Mouse (Mus musculus) intestine, embryonic 14.5 days (tissue): ENCODE measurements around the gene Gpr157. TPM values are rescaled to one million over a fixed set of nuclear protein-coding genes. Genes with fewer than 3 reads are reported as not detected.

ENCODE experiments used
- ATAC-seq: fragments of 200-750 bp; cut with Nextera tagmentation; replicated peaks from 2 replicates; pipeline ENCODE4 v1.8.0; 2017; ENCODE audit warnings: low read depth, moderate number of reproducible peaks, moderate TSS enrichment, moderate library complexity; ENCODE audit not compliant: low FRiP score, low TSS enrichment
- DNase-seq: peaks from one replicate; pipeline ENCODE4 v3.0.0-alpha.2; 2018; ENCODE audit warnings: low spot score
- H3K27ac ChIP-seq: fragments of 300-500 bp; sonication (generic); 2 replicates; pipeline ENCODE4 v1.5.1; 2014; ENCODE audit warnings: low read depth, mild to moderate bottlenecking, control low read depth
- H3K27me3 ChIP-seq: fragments of 300-500 bp; sonication (generic); replicated peaks from 2 replicates; pipeline ENCODE4 v1.6.1; 2014; ENCODE audit warnings: low read length, control low read depth; ENCODE audit not compliant: control insufficient read depth, insufficient read depth
- H3K36me3 ChIP-seq: fragments of 300-500 bp; sonication (generic); 2 replicates; pipeline ENCODE4 v1.6.1; 2014; ENCODE audit warnings: low read length, control low read depth; ENCODE audit not compliant: control insufficient read depth, insufficient read depth
- H3K4me1 ChIP-seq: fragments of 300-500 bp; sonication (generic); replicated peaks from 2 replicates; pipeline ENCODE4 v1.6.1; 2014; ENCODE audit warnings: low read length, control low read depth, mixed read lengths; ENCODE audit not compliant: control insufficient read depth, insufficient read depth
- H3K4me2 ChIP-seq: fragments of 300-500 bp; sonication (generic); 2 replicates; pipeline ENCODE4 v1.6.1; 2014; ENCODE audit warnings: low read length
- H3K4me3 ChIP-seq: fragments of 300-500 bp; sonication (generic); 2 replicates; pipeline ENCODE4 v1.5.1; 2014; ENCODE audit warnings: low read depth, low read length, control low read depth, mixed read lengths
- H3K9ac ChIP-seq: fragments of 300-500 bp; sonication (generic); 2 replicates; pipeline ENCODE4 v1.6.1; 2014; ENCODE audit warnings: mild to moderate bottlenecking, low read length
- H3K9me3 ChIP-seq: fragments of 300-500 bp; sonication (generic); 2 replicates; pipeline ENCODE4 v1.6.1; 2016; ENCODE audit warnings: low read length, control low read depth; ENCODE audit not compliant: control insufficient read depth
- WGBS: fragments of 180-500 bp; shearing (Covaris S2); extraction: QIAGEN DNeasy Blood & Tissue Kit; methylation state at CpG from one replicate; pipeline ENCODE4 v1.1.7; 2014; 5-methylcytosine and 5-hydroxymethylcytosine counted together
- polyA plus RNA-seq: library from polyadenylated mRNA; unstranded; fragments of >200 nt; fragmentation: Nextera tagmentation; extraction: Ambion mirVana; gene quantifications from 2 replicates; pipeline ENCODE4 v1.2.1, GENCODE M21; 2014

Gpr157 gene
- polyA plus RNA-seq, 1 experiment from 2014 or later = 0.42 TPM

GRCm38 (mm10) chr4:150061432-150062225 is 25.5 kb upstream of the Gpr157 start:
- 72% methylated on average over 16 of the region's 16 CpGs for WGBS
- Histone ChIP-seq H3K27me3 (no peaks in the 10 kb centered on the region), H3K4me2 (no peak overlapping the region), H3K4me3 (no peak overlapping the region), H3K36me3 (no peaks in the 10 kb centered on the region), H3K9me3 (no peaks in the 10 kb centered on the region), H3K4me1 (peaks cover 14% of the 10 kb centered on the region), H3K9ac (no peak overlapping the region), H3K27ac (no peak overlapping the region)
- ATAC-seq (0 out of 2 replicates have a peak, but pooled peaks have one; percentile 12), DNase-seq (no peak)

GRCm38 (mm10) chr4:150066706-150067323 is 20.4 kb upstream of the Gpr157 start:
- H3K9ac ChIP-seq = no peak overlapping the region
- H3K27me3 ChIP-seq = no peaks in the 10 kb centered on the region
- no peak for DNase-seq
- H3K9me3 ChIP-seq = no peaks in the 10 kb centered on the region
- H3K4me3 ChIP-seq = no peak overlapping the region
- no peak overlapping the region for H3K27ac ChIP-seq
- no peaks in the 10 kb centered on the region for H3K36me3 ChIP-seq
- no peak overlapping the region for H3K4me2 ChIP-seq
- no peak for ATAC-seq
- H3K4me1 ChIP-seq = no peaks in the 10 kb centered on the region
- 72% methylated on average over 17 of the region's 17 CpGs for WGBS

- 72% methylated on average over 12 of the region's 12 CpGs for WGBS
- H3K9ac ChIP-seq = no peak overlapping the region
- no peak for DNase-seq
Observed at GRCm38 (mm10) chr4:150068216-150068615, 18.9 kb upstream of the Gpr157 start.

GRCm38 (mm10) chr4:150070136-150070535 is 17.0 kb upstream of the Gpr157 start:
- no peak overlapping the region for H3K4me2 ChIP-seq
- no peaks in the 10 kb centered on the region for H3K9me3 ChIP-seq
- no peak overlapping the region for H3K9ac ChIP-seq
- 31% methylated on average over 8 of the region's 8 CpGs for WGBS
- no peak overlapping the region for H3K27ac ChIP-seq
- DNase-seq = no peak
- H3K27me3 ChIP-seq = no peaks in the 10 kb centered on the region
- H3K4me1 ChIP-seq = no peaks in the 10 kb centered on the region
- ATAC-seq = 0 out of 2 replicates have a peak, but pooled peaks have one; percentile 11
- no peaks in the 10 kb centered on the region for H3K36me3 ChIP-seq
- no peak overlapping the region for H3K4me3 ChIP-seq

More at GRCm38 (mm10) chr4:150068216-150068615, 18.9 kb upstream of the Gpr157 start:
- H3K9me3 ChIP-seq = no peaks in the 10 kb centered on the region
- H3K4me2 ChIP-seq = no peak overlapping the region
- H3K27ac ChIP-seq = no peak overlapping the region
- no peaks in the 10 kb centered on the region for H3K36me3 ChIP-seq
- H3K27me3 ChIP-seq = no peaks in the 10 kb centered on the region
- no peak for ATAC-seq
- no peak overlapping the region for H3K4me3 ChIP-seq
- no peaks in the 10 kb centered on the region for H3K4me1 ChIP-seq

GRCm38 (mm10) chr4:150072416-150073101 is 14.6 kb upstream of the Gpr157 start:
- Histone ChIP-seq H3K9ac (no peak overlapping the region), H3K36me3 (no peaks in the 10 kb centered on the region), H3K27ac (no peak overlapping the region), H3K4me1 (peaks cover 5% of the 10 kb centered on the region; the same call in 1 of the 2 replicates), H3K9me3 (no peaks in the 10 kb centered on the region), H3K4me3 (no peak overlapping the region), H3K27me3 (no peaks in the 10 kb centered on the region), H3K4me2 (no peak overlapping the region)
- 55% methylated on average over 15 of the region's 15 CpGs for WGBS
- DNase-seq (no peak), ATAC-seq (no peak)

DNA sequence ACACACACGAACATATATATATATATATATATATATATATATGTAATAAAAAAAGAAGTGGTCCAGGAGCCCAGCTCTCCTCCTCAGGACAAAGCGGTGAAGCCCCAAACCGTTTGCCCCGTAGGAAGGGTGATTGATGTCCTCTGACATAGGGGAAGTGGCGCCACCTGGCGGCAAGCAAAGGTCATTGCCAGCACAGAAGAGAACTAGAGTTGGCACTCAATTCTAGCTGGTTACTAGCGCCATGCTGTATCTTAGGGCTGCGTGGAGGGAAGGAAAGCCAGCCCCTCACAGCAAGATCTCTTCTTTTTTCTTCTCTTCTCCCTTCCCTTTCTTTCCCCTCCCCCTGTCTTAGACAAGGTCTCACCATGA is 14.1 kb upstream of the Gpr157 start:
- DNase-seq = no peak
- H3K4me1 ChIP-seq = peaks cover 5% of the 10 kb centered on the region; the same call in 1 of the 2 replicates
- H3K4me2 ChIP-seq = no peak overlapping the region
- no peak overlapping the region for H3K4me3 ChIP-seq
- H3K9ac ChIP-seq = no peak overlapping the region
- H3K27ac ChIP-seq = no peak overlapping the region
- WGBS = 16% methylated on average over 8 of the region's 8 CpGs
- H3K27me3 ChIP-seq = no peaks in the 10 kb centered on the region
- no peaks in the 10 kb centered on the region for H3K9me3 ChIP-seq
- ATAC-seq = no peak
- H3K36me3 ChIP-seq = no peaks in the 10 kb centered on the region

DNA sequence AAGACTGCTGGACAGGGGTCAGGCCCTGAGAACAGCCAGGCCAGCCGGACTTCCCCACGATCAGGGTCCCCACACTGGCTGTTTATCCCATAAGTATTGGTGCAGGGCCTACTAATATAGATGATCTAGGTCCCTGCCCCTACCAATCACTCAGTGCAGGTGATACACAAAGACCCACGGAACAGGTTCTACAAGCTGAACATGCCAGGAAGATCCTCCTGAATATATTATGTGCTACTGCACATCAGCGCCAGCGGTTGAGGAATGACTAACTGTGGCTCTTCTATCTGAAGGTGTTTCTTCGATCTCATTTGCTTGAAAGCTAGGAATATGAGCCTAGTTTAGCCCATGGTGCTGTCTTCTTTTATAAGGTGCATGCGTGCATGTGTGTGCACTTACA is 11.8 kb upstream of the Gpr157 start:
- H3K36me3 ChIP-seq = no peaks in the 10 kb centered on the region
- H3K27me3 ChIP-seq = no peaks in the 10 kb centered on the region
- H3K4me3 ChIP-seq = no peak overlapping the region
- no peak overlapping the region for H3K9ac ChIP-seq
- ATAC-seq (no peak), DNase-seq (no peak)
- no peaks in the 10 kb centered on the region for H3K9me3 ChIP-seq
- H3K4me1 ChIP-seq = peaks cover 5% of the 10 kb centered on the region; the same call in 1 of the 2 replicates
- WGBS = 79% methylated on average over 7 of the region's 7 CpGs
- no peak overlapping the region for H3K4me2 ChIP-seq
- H3K27ac ChIP-seq = no peak overlapping the region

GRCm38 (mm10) chr4:150076147-150076546 is 11.0 kb upstream of the Gpr157 start:
- Histone ChIP-seq H3K4me1 (peaks cover 5% of the 10 kb centered on the region; the same call in 1 of the 2 replicates), H3K27ac (no peak overlapping the region), H3K9ac (no peak overlapping the region), H3K36me3 (no peaks in the 10 kb centered on the region), H3K4me2 (no peak overlapping the region), H3K4me3 (no peak overlapping the region), H3K9me3 (no peaks in the 10 kb centered on the region), H3K27me3 (no peaks in the 10 kb centered on the region)
- ATAC-seq (no peak), DNase-seq (no peak)
- WGBS = 26% methylated on average over 18 of the region's 18 CpGs
